Mouse (Mus musculus) midbrain, embryonic 16.5 days (tissue): ENCODE results near the gene Ttc38. TPM values are rescaled to one million over a fixed set of nuclear protein-coding genes. Genes with fewer than 3 reads are reported as not detected.
A peak's percentile ranks its signal among the peaks of the same experiment; 100 is the strongest.

Source experiments
- ATAC-seq: fragments of 200-750 bp; cut with Nextera tagmentation; 2 replicates; pipeline ENCODE4 v1.8.0; 2017; ENCODE audit warnings: moderate TSS enrichment
- H3K27ac ChIP-seq: fragments of 300-500 bp; sonication (generic); 2 replicates; pipeline ENCODE4 v1.5.1; 2014; ENCODE audit warnings: mild to moderate bottlenecking, low read length, mixed read lengths
- H3K27me3 ChIP-seq: fragments of 300-500 bp; sonication (generic); 2 replicates; pipeline ENCODE4 v1.6.1; 2014; ENCODE audit warnings: low read depth, low read length, mixed read lengths; ENCODE audit not compliant: control insufficient read depth, insufficient read depth
- H3K36me3 ChIP-seq: fragments of 300-500 bp; sonication (generic); 2 replicates; pipeline ENCODE4 v1.6.1; 2014; ENCODE audit warnings: mild to moderate bottlenecking, low read length, moderate library complexity, mixed read lengths; ENCODE audit not compliant: control insufficient read depth, insufficient read depth
- H3K4me1 ChIP-seq: fragments of 300-500 bp; sonication (generic); 2 replicates; pipeline ENCODE4 v1.6.1; 2014; ENCODE audit warnings: mild to moderate bottlenecking, low read length, mixed read lengths; ENCODE audit not compliant: control insufficient read depth, insufficient read depth
- H3K4me2 ChIP-seq: fragments of 300-500 bp; sonication (generic); 2 replicates; pipeline ENCODE4 v1.6.1; 2014; ENCODE audit warnings: mild to moderate bottlenecking, low read length, mixed read lengths
- H3K4me3 ChIP-seq: fragments of 300-500 bp; sonication (generic); 2 replicates; pipeline ENCODE4 v1.5.1; 2014; ENCODE audit warnings: low read depth, mild to moderate bottlenecking, low read length, moderate library complexity, mixed read lengths
- H3K9ac ChIP-seq: fragments of 300-500 bp; sonication (generic); 2 replicates; pipeline ENCODE4 v1.6.1; 2014; ENCODE audit warnings: low read depth, low read length, mixed read lengths
- H3K9me3 ChIP-seq: fragments of 300-500 bp; sonication (generic); replicated peaks from 2 replicates; pipeline ENCODE4 v1.6.1; 2014; ENCODE audit warnings: mild to moderate bottlenecking, low read length, mixed read lengths; ENCODE audit not compliant: control insufficient read depth, poor library complexity, severe bottlenecking
- WGBS: fragments of 180-500 bp; shearing (Covaris S2); extraction: QIAGEN DNeasy Blood & Tissue Kit; methylation state at CpG from one replicate; pipeline ENCODE4 v1.1.7; 2014; 5-methylcytosine and 5-hydroxymethylcytosine counted together
- polyA plus RNA-seq: library from polyadenylated mRNA; unstranded; fragments of >200 nt; fragmentation: Nextera tagmentation; extraction: Ambion mirVana; gene quantifications from 2 replicates; pipeline ENCODE4 v1.2.1, GENCODE M21; 2015

The Ttc38 gene
- polyA plus RNA-seq, 1 experiment from 2014 or later, result 2.9 TPM

DNA sequence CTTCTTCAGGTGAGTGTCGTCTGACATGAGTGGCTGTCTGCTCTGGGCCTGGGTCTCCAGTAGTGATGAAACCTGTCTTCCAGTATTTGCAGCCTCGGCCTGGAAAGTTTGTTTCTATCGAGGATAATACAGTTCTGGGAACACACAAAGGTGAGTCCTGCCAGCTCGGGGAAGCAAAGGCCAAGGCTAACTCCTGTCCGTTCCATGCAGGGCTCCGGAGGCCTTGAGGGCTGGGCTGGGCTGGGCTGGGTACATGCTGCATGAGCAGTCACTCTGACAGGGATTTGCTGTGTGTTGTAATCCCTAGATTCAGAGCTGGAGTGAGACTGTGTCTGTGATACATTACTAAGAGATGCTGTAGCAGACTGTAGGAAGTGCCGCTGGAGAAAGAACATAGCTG, 61.8 kb downstream of the Ttc38 start:
- no peak overlapping the region for H3K4me3 ChIP-seq
- no peak for ATAC-seq
- peaks cover 32% of the 10 kb centered on the region for H3K36me3 ChIP-seq
- H3K4me2 ChIP-seq, result no peak overlapping the region
- no peaks in the 10 kb centered on the region for H3K9me3 ChIP-seq
- H3K4me1 ChIP-seq, result no peaks in the 10 kb centered on the region
- H3K27me3 ChIP-seq, result no peaks in the 10 kb centered on the region
- no peak overlapping the region for H3K9ac ChIP-seq
- 93% methylated on average over 7 of the region's 7 CpGs for WGBS
- H3K27ac ChIP-seq, result no peak overlapping the region

DNA sequence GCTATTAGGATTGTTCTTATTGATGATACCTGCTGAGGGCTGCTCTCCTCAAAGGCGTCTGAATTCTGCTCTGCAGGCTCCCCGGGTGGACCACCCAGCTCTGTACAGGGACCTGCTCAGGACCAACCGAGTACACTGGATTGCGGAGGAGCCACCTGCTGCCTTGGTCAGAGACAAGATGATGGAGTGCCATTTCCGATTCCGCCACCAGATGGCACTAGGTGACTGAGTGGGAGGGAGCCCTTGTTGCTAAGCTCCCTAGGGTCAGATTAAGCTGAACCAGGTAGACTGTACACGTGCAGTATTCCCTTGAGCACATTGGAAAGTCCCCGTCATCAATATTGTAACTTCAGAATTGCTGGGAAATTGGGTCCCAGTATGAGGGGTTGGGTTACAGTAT, 64.2 kb downstream of the Ttc38 start:
- H3K9ac ChIP-seq, result no peak overlapping the region
- H3K27me3 ChIP-seq, result no peaks in the 10 kb centered on the region
- H3K36me3 ChIP-seq, result peaks cover 33% of the 10 kb centered on the region
- no peak overlapping the region for H3K27ac ChIP-seq
- no peaks in the 10 kb centered on the region for H3K4me1 ChIP-seq
- 11% methylated on average over 8 of the region's 8 CpGs for WGBS
- no peaks in the 10 kb centered on the region for H3K9me3 ChIP-seq
- H3K4me2 ChIP-seq, result no peak overlapping the region
- no peak overlapping the region for H3K4me3 ChIP-seq
- peak; percentile 33 for ATAC-seq

DNA sequence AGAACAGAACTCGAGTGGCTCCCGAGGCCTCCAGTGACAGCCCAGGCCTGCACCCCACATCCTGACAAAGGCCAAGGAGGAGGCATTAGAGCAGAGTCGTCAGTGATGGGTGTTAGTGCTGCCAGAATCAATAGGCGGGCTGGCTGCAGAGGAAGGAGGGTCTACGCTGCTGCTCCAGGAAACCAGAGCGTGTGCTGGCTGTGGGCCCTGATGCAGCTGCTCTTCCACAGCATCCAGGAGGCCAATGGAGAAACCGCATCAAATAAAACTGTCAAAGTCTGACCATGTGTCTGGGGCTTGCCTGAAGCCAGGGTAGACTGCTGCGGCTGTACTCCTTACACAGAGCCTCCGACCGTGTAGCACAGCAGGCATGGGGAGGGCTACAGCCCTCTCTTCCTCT, 65.0 kb downstream of the Ttc38 start:
- H3K4me3 ChIP-seq, result no peak overlapping the region
- 82% methylated on average over 10 of the region's 10 CpGs for WGBS
- peaks cover 31% of the 10 kb centered on the region for H3K36me3 ChIP-seq
- no peak overlapping the region for H3K4me2 ChIP-seq
- no peaks in the 10 kb centered on the region for H3K9me3 ChIP-seq
- no peaks in the 10 kb centered on the region for H3K4me1 ChIP-seq
- 0 out of 2 replicates have a peak overlapping the region, but pooled peaks have one; percentile 12 for H3K9ac ChIP-seq
- no peak for ATAC-seq
- no peak overlapping the region for H3K27ac ChIP-seq
- H3K27me3 ChIP-seq, result no peaks in the 10 kb centered on the region

DNA sequence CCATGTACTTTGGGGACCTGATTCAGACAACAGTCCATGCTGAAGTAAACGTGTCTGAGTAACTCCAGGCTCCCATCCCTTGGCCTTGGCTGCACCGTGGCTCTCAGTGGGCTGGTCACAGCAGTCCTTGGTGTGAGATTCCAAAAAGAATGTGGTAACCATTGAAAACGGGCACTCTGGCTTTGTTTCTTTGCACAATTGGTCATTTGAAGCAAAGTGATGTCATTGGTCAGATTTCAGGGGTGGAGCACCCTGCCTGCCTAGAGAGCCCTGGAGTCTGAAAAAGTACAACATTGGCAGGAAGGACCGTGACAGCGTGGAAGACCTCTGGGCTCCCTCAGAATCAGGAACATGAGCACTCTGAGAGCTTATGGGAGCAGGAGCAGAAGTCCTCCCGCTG, 67.3 kb downstream of the Ttc38 start:
- Histone ChIP-seq H3K4me2 (no peak overlapping the region), H3K4me3 (no peak overlapping the region), H3K4me1 (no peaks in the 10 kb centered on the region), H3K27me3 (no peaks in the 10 kb centered on the region), H3K9me3 (no peaks in the 10 kb centered on the region), H3K9ac (no peak overlapping the region), H3K27ac (0 out of 2 replicates have a peak overlapping the region, but pooled peaks have one; percentile 8), H3K36me3 (peaks cover 13% of the 10 kb centered on the region; the same call in 1 of the 2 replicates)
- 51% methylated on average over 6 of the region's 6 CpGs for WGBS
- no peak for ATAC-seq

DNA sequence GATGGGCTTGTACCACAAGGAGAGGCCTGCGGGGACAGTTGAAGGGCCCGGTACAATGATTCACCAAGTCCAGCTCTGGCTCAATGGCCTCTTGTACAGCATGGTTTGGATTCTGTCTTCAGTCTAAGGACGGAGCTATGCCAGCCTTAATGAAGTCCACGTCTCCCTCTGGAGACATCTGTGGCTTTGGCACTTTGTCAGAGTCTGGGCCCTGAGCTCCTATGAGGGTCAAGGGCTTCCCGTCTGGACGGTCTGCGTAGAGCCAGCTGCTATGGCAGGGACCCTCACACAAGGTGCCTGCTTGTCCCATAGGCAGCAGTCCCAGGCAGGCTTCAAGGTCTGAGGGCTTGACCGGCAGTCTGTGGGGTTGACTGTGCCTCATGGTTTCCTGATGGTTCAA, 68.2 kb downstream of the Ttc38 start:
- Histone ChIP-seq H3K36me3 (0 out of 2 replicates have a peak, but pooled peaks cover 8% of the 10 kb centered on the region), H3K4me1 (no peaks in the 10 kb centered on the region), H3K4me2 (no peak overlapping the region), H3K27ac (no peak overlapping the region), H3K4me3 (no peak overlapping the region), H3K9ac (no peak overlapping the region), H3K9me3 (no peaks in the 10 kb centered on the region), H3K27me3 (no peaks in the 10 kb centered on the region)
- no peak for ATAC-seq
- 81% methylated on average over 8 of the region's 8 CpGs for WGBS

DNA sequence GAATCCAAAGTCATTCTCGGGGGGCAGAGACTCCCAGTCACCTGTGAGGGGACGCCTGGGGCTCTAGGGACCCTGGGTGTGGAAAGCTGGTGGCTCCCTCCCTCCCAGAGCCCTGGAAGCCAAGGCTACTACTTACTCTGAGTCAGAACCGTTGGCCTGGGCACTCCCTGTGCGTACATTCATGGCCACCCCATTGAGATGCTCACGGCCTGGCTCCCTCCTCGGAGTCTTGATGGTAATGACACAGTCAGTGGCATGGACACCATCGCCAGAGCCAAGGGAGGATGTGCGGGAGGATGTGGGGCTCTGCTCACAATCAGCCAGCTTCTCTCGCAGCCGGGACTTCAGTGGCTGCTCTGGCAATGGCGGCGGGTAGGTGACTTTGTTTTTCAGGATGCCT, 68.7 kb downstream of the Ttc38 start:
- no peak for ATAC-seq
- 82% methylated on average over 12 of the region's 12 CpGs for WGBS
- no peak overlapping the region for H3K4me3 ChIP-seq

DNA sequence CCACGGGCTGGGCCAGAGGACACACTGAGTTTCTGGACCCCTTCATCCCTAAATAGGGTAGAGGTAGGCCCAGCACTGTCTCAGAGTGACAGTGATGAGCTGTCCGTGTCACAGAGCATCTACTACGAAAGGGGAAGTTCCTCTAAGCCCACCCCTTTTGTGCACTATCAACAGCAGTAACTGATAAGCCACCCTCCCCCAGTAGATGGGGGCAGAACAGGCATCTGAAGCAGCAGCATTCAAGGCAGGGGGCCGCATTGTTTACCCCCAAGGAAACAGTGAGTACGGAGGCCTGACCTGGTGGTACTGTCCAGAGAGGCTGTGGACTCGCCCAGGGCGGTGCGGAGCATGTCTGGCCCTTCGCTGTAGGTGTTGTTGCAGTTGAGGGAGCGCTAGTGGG, 70.4 kb downstream of the Ttc38 start:
- 84% methylated on average over 10 of the region's 10 CpGs for WGBS
- Histone ChIP-seq H3K27ac (no peak overlapping the region), H3K36me3 (0 out of 2 replicates have a peak, but pooled peaks cover 2% of the 10 kb centered on the region), H3K4me3 (no peak overlapping the region), H3K27me3 (no peaks in the 10 kb centered on the region), H3K4me1 (no peaks in the 10 kb centered on the region), H3K9ac (no peak overlapping the region), H3K9me3 (no peaks in the 10 kb centered on the region), H3K4me2 (no peak overlapping the region)
- no peak for ATAC-seq

More for the DNA sequence above, 68.7 kb downstream of the Ttc38 start:
- Histone ChIP-seq H3K9me3 (no peaks in the 10 kb centered on the region), H3K27ac (no peak overlapping the region), H3K27me3 (no peaks in the 10 kb centered on the region), H3K9ac (no peak overlapping the region), H3K4me1 (no peaks in the 10 kb centered on the region), H3K36me3 (0 out of 2 replicates have a peak, but pooled peaks cover 8% of the 10 kb centered on the region), H3K4me2 (no peak overlapping the region)

DNA sequence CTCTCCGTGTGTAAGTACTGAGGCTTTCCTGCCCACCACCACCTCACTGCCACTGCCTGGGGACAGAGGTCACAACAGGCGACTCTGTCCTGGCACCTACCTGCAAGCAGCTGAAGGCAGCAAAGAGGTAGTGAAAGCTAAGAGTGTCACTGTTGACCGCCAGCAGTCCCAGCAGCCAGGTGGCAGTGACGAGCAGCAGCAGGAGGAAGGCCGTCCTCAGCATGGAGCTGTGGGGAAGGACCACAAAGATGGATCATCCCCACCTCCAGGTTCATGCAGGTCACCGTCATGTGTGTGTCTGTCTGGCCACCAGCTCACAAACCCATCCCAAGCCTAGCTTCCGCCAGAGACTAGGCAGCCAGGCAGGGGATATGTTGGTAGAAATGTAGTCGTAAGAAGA, 71.7 kb downstream of the Ttc38 start:
- Histone ChIP-seq H3K4me3 (no peak overlapping the region), H3K4me2 (no peak overlapping the region), H3K27ac (no peak overlapping the region), H3K9me3 (no peaks in the 10 kb centered on the region), H3K27me3 (no peaks in the 10 kb centered on the region), H3K36me3 (0 out of 2 replicates have a peak, but pooled peaks cover 2% of the 10 kb centered on the region), H3K4me1 (no peaks in the 10 kb centered on the region), H3K9ac (no peak overlapping the region)
- WGBS, result 80% methylated on average over 8 of the region's 8 CpGs
- no peak for ATAC-seq
